In genomic region chr5:65833092-65833491, GRCm38 (mm10) we compare ENCODE assay signal across 18 mouse cellular contexts.
"Had no signal": no experiment of that assay in that cellular context is flagged by ENCODE, and none has a peak within 500 bp of the region (broad histone marks: within the 10 kb centered on the region; RNA-seq: fewer than 3 reads in every experiment).

No protein-coding gene starts in this region.

- DNase-seq: kidney, adult 11 months; kidney, adult 9 months; kidney, postnatal 14 days; kidney, postnatal 4 days; layer of hippocampus, adult 9-11 months; left cerebral cortex, postnatal 4 days; liver, postnatal 0 days; lung, embryonic 14.5 days; midbrain, embryonic 14.5 days; right cerebral cortex, adult 18-20 months; right cerebral cortex, postnatal 14 days; right cerebral cortex, postnatal 4 days; thymus, postnatal 25 days had no signal

- H3K27me3 ChIP-seq: limb, embryonic 12.5 days; limb, embryonic 15.5 days had no signal

- H3K4me1 ChIP-seq: limb, embryonic 12.5 days; limb, embryonic 15.5 days had no signal

- H3K9me3 ChIP-seq: limb, embryonic 12.5 days; limb, embryonic 15.5 days had no signal

- H3K27ac ChIP-seq: limb, embryonic 12.5 days; limb, embryonic 15.5 days; liver, embryonic 14.5 days; macrophage; stomach, postnatal 0 days had no signal

- H3K4me3 ChIP-seq: limb, embryonic 12.5 days; limb, embryonic 15.5 days had no signal
